Mouse (Mus musculus): ENCODE results near the gene Rapgef1.
"Not testable (repeated sequence)": the region's sequence is repeated elsewhere in the genome, so short reads cannot be mapped to it uniquely, and the experiment has no call there.

Gene Rapgef1

GRCm38 (mm10) chr2:29624091-29624608 is 4.6 kb downstream of the Rapgef1 start:
- DNase-seq: no peak

GRCm38 (mm10) chr2:29624739-29625138 is 5.2 kb downstream of the Rapgef1 start:
- no peak for DNase-seq

GRCm38 (mm10) chr2:29625573-29626200 is 6.2 kb downstream of the Rapgef1 start:
- no peak for DNase-seq

- DNase-seq: no peak
These were observed 7.8 kb downstream of the Rapgef1 start for GRCm38 (mm10) chr2:29627337-29627736.

GRCm38 (mm10) chr2:29628186-29628585 is 8.7 kb downstream of the Rapgef1 start:
- DNase-seq: no peak

- DNase-seq: no peak
These were observed 9.3 kb downstream of the Rapgef1 start for GRCm38 (mm10) chr2:29628763-29629181.

GRCm38 (mm10) chr2:29629311-29629710 is 9.8 kb downstream of the Rapgef1 start:
- no peak for DNase-seq

GRCm38 (mm10) chr2:29630141-29630771 is 10.7 kb downstream of the Rapgef1 start:
- no peak for DNase-seq

- DNase-seq: no peak
These were observed 11.5 kb downstream of the Rapgef1 start for GRCm38 (mm10) chr2:29631020-29631419.

- DNase-seq: not testable (repeated sequence)
These were observed 12.1 kb downstream of the Rapgef1 start for GRCm38 (mm10) chr2:29631564-29632167.

- no peak for DNase-seq
These were observed 12.7 kb downstream of the Rapgef1 start for GRCm38 (mm10) chr2:29632168-29632662.

GRCm38 (mm10) chr2:29633101-29633554 is 13.6 kb downstream of the Rapgef1 start:
- peak; percentile 98 for DNase-seq

- no peak for DNase-seq
These were observed 14.3 kb downstream of the Rapgef1 start for GRCm38 (mm10) chr2:29633782-29634181.

- no peak for DNase-seq
These were observed 15.0 kb downstream of the Rapgef1 start for GRCm38 (mm10) chr2:29634541-29634940.

- no peak for DNase-seq
These were observed 16.5 kb downstream of the Rapgef1 start for GRCm38 (mm10) chr2:29635966-29636507.

GRCm38 (mm10) chr2:29637528-29637927 is 18.0 kb downstream of the Rapgef1 start:
- DNase-seq: no peak

- DNase-seq: no peak
These were observed 19.9 kb downstream of the Rapgef1 start for GRCm38 (mm10) chr2:29639377-29639776.

- no peak for DNase-seq
These were observed 20.6 kb downstream of the Rapgef1 start for GRCm38 (mm10) chr2:29639953-29640743.

- DNase-seq: no peak
These were observed 22.2 kb downstream of the Rapgef1 start for GRCm38 (mm10) chr2:29641707-29642106.

GRCm38 (mm10) chr2:29643418-29643817 is 23.9 kb downstream of the Rapgef1 start:
- DNase-seq: peak; percentile 67

GRCm38 (mm10) chr2:29645071-29645628 is 25.6 kb downstream of the Rapgef1 start:
- no peak for DNase-seq

- DNase-seq: no peak
These were observed 27.1 kb downstream of the Rapgef1 start for GRCm38 (mm10) chr2:29646613-29647012.
